Mouse (Mus musculus): ENCODE measurements at regions not wholly inside any gene's neighbourhood (a gene's known extent, or its start where the extent isn't known, plus 50 kb on each side); places are given as distances from the start of the nearest gene placed in this dataset.

DNA sequence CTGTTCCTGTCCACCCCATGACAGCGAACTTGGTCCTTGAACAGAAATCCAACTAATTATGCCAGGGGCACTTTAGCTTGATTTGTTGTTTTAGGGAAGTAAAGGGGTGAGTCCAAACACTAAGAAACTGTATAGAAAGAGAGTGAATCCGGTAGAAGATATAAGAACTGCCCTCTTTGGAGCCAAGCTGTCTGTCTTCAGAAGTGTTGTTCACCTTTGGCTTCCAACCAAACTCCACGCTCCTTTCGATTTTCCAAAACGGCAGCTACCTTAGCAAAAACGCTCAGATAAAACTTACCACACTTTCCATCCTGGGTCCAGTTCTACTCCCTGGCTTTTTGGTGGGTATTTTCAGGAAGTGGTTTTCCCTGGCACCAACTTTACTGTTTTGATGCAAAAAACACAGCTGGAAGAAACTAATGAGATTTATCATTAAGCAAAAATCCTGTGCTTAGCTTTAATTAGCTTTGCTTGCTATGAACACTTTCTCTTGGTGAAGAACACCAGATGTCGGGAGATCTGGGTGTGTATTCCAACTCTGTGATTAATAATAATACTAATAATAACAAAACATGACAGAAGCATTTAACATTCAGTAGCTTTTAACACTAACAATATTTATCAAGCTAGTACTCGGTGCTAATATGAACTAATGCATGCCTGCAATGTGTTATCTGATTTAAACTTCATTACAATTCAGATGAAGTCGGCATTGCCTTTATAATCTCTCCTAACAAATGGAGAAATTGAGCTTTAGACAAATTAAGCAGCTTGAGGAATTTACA is 365.3 kb downstream of the Ets1 start:
- dilution Hi-C loops (cut with MboI; ENCODE audit: extremely low pct_ligation_motif_present, extremely low pct_unique_long_range_greater_than_20kb, low sequenced_read_pairs): no loop called here
- Histone ChIP-seq H3K9me3 (replicated peaks; ENCODE audit: low read length) (peaks cover 3% of the 10 kb centered on the region), H3K4me2 (ENCODE audit: insufficient read depth, low read depth, poor library complexity, severe bottlenecking) (no peak overlapping the region), H3K4me3 (replicated peaks in 1 of 3; ENCODE audit: low read depth in 2 of 3, low read length in 2 of 3, poor library complexity in 1 of 3) (no peak overlapping the region), H3K4me1 (ENCODE audit: control insufficient read depth in 1 of 2, insufficient read depth in 2 of 2) (no peaks in the 10 kb centered on the region), H3K27me3 (replicated peaks) (no peaks in the 10 kb centered on the region), H3K27ac (ENCODE audit: insufficient read depth, low read depth) (no peak overlapping the region), H3K9ac (ENCODE audit: insufficient read depth, low read depth) (no peak overlapping the region), H3K36me3 (replicated peaks in 1 of 2; ENCODE audit: control insufficient read depth in 1 of 2, insufficient read depth in 1 of 2, low read length in 1 of 2) (no peaks in the 10 kb centered on the region), H3K79me2 (replicated peaks; ENCODE audit: control insufficient read depth, extremely low read depth, insufficient read depth, poor library complexity, severe bottlenecking) (no peaks in the 10 kb centered on the region)
- TF ChIP-seq MXI1 (IDR thresholded peaks at IDR 0.05; ENCODE audit: low read depth, low read length) (no peak), E2F4 (IDR thresholded peaks at IDR 0.05; ENCODE audit: insufficient replicate concordance, low read depth, low read length) (no peak), MAX (IDR thresholded peaks at IDR 0.05; ENCODE audit: low read length) (no peak), SIN3A (IDR thresholded peaks at IDR 0.05; ENCODE audit: low read length) (no peak), RCOR1 (conservative IDR thresholded peaks at IDR 0.05; ENCODE audit: low read depth, low read length) (no peak), JUN (IDR thresholded peaks at IDR 0.05; ENCODE audit: insufficient read depth, low read depth, low read length) (no peak), PAX5 (IDR thresholded peaks at IDR 0.05; ENCODE audit: low read length) (no peak), ZC3H11A (IDR thresholded peaks at IDR 0.05; ENCODE audit: low read depth, low read length) (no peak), CTCF (conservative IDR thresholded peaks at IDR 0.05 in 1 of 2, IDR thresholded peaks at IDR 0.05 in 1 of 2; ENCODE audit: low read depth in 2 of 2, low read length in 2 of 2) (no peak), NELFE (IDR thresholded peaks at IDR 0.05; ENCODE audit: low read depth, low read length) (no peak), MEF2A (IDR thresholded peaks at IDR 0.05; ENCODE audit: borderline replicate concordance, low read depth, low read length) (no peak)
- in situ Hi-C loops (cut with MboI; ENCODE audit: low pct_ligation_motif_present, low pct_unique_long_range_greater_than_20kb, low sequenced_read_pairs): no loop called here
- no peak for DNase-seq (ENCODE audit: extremely low read depth)

DNA sequence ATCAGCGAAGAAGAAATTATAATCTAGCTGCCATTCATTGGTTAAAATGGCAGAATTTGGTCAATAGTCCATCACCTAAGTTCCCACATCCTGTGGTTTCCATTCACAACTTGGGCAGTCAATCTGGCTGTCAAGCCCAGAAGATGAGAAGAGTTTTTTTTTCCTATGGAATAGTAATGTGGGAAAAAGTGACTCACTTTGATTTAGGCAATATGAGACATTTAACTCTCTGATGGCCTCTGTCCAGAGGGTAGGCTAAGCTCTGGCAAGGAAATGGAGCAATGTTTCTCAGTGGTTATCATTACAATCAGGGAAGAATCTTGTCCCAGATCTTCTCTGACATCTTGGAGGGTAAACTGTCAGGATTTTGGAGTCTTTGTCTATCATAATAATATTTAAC is 367.9 kb downstream of the Ets1 start:
- dilution Hi-C loops (cut with MboI; ENCODE audit: extremely low pct_ligation_motif_present, extremely low pct_unique_long_range_greater_than_20kb, low sequenced_read_pairs) (no loop called here), in situ Hi-C loops (cut with MboI; ENCODE audit: low pct_ligation_motif_present, low pct_unique_long_range_greater_than_20kb, low sequenced_read_pairs) (no loop called here)
- Histone ChIP-seq H3K9ac (ENCODE audit: insufficient read depth, low read depth) (no peak overlapping the region), H3K4me1 (ENCODE audit: control insufficient read depth in 1 of 2, insufficient read depth in 2 of 2) (no peaks in the 10 kb centered on the region), H3K27me3 (replicated peaks) (no peaks in the 10 kb centered on the region), H3K9me3 (replicated peaks; ENCODE audit: low read length) (no peaks in the 10 kb centered on the region), H3K4me2 (ENCODE audit: insufficient read depth, low read depth, poor library complexity, severe bottlenecking) (no peak overlapping the region), H3K4me3 (replicated peaks in 1 of 3; ENCODE audit: low read depth in 2 of 3, low read length in 2 of 3, poor library complexity in 1 of 3) (no peak overlapping the region), H3K27ac (ENCODE audit: insufficient read depth, low read depth) (no peak overlapping the region), H3K36me3 (replicated peaks in 1 of 2; ENCODE audit: control insufficient read depth in 1 of 2, insufficient read depth in 1 of 2, low read length in 1 of 2) (no peaks in the 10 kb centered on the region), H3K79me2 (replicated peaks; ENCODE audit: control insufficient read depth, extremely low read depth, insufficient read depth, poor library complexity, severe bottlenecking) (no peaks in the 10 kb centered on the region)
- no peak for DNase-seq (ENCODE audit: extremely low read depth)
- no peak for TF ChIP-seq SMC3 (IDR thresholded peaks at IDR 0.05; ENCODE audit: low read depth, low read length)
- TF ChIP-seq MAZ (IDR thresholded peaks at IDR 0.05; ENCODE audit: low read depth, low read length): no peak
- TF ChIP-seq MYC (IDR thresholded peaks at IDR 0.05; ENCODE audit: low read depth, low read length): no peak
- no peak for TF ChIP-seq MAX (IDR thresholded peaks at IDR 0.05; ENCODE audit: low read length)
- TF ChIP-seq HCFC1 (IDR thresholded peaks at IDR 0.05; ENCODE audit: low read depth, low read length): no peak
- TF ChIP-seq IRF4 (IDR thresholded peaks at IDR 0.05; ENCODE audit: low read depth, low read length): no peak
- TF ChIP-seq CHD1 (IDR thresholded peaks at IDR 0.05; ENCODE audit: low read depth, low read length): no peak
- TF ChIP-seq POLR2A (IDR thresholded peaks at IDR 0.05; ENCODE audit: low read depth, low read length): no peak
- no peak for TF ChIP-seq POLR2AphosphoS2 (IDR thresholded peaks at IDR 0.05; ENCODE audit: low read depth, low read length)
- no peak for TF ChIP-seq ZC3H11A (IDR thresholded peaks at IDR 0.05; ENCODE audit: low read depth, low read length)
- no peak for TF ChIP-seq CTCF (conservative IDR thresholded peaks at IDR 0.05 in 1 of 2, IDR thresholded peaks at IDR 0.05 in 1 of 2; ENCODE audit: low read depth in 2 of 2, low read length in 2 of 2)
